Mouse (Mus musculus) thymus, adult 2 months (tissue): ENCODE data around the gene Atxn10. TPM values are rescaled to one million over a fixed set of nuclear protein-coding genes. Genes with fewer than 3 reads are reported as not detected.

Experiments
- DNase-seq: peaks from one replicate; pipeline ENCODE4 v3.0.0; 2021
- H3K27ac ChIP-seq: fragments of 200-500 bp; 2 replicates; pipeline ENCODE4 v1.5.1; 2012; ENCODE audit warnings: low read length, control low read depth; ENCODE audit not compliant: control insufficient read depth, insufficient read depth
- H3K27me3 ChIP-seq: fragments of 200-500 bp; 2 replicates; pipeline ENCODE4 v1.6.1; 2012; ENCODE audit warnings: mild to moderate bottlenecking, low read length, moderate library complexity, mixed read lengths; ENCODE audit not compliant: control insufficient read depth, insufficient read depth
- H3K36me3 ChIP-seq: fragments of 200-500 bp; 2 replicates; pipeline ENCODE4 v1.6.1; 2012; ENCODE audit warnings: mild to moderate bottlenecking, low read length, moderate library complexity; ENCODE audit not compliant: control insufficient read depth, insufficient read depth
- H3K4me1 ChIP-seq: fragments of 200-500 bp; replicated peaks from 2 replicates; pipeline ENCODE4 v1.6.1; 2012; ENCODE audit warnings: low read length; ENCODE audit not compliant: control insufficient read depth, insufficient read depth
- H3K4me3 ChIP-seq: fragments of 200-500 bp; 2 replicates; pipeline ENCODE4 v1.5.1; 2012; ENCODE audit warnings: mild to moderate bottlenecking, low read length, control low read depth, moderate library complexity; ENCODE audit not compliant: control insufficient read depth, insufficient read depth
- CTCF ChIP-seq: fragments of 200-500 bp; IDR thresholded peaks from 2 replicates; pipeline ENCODE4 v1.5.1; 2012; ENCODE audit warnings: mild to moderate bottlenecking, control low read depth, low read length, moderate library complexity, borderline replicate concordance; ENCODE audit not compliant: control insufficient read depth, poor library complexity, insufficient read depth; ENCODE audit errors: extremely low read depth
- POLR2A ChIP-seq: fragments of 200-500 bp; IDR thresholded peaks from 2 replicates; pipeline ENCODE4 v1.6.1; 2012; ENCODE audit warnings: mild to moderate bottlenecking, low read length, control low read depth, moderate library complexity; ENCODE audit not compliant: control insufficient read depth, poor library complexity, insufficient read depth; ENCODE audit errors: extremely low read depth
- WGBS: fragments of 180-500 bp; shearing (Covaris S2); methylation state at CpG from one replicate; pipeline ENCODE4 v1.1.7; 2018; 5-methylcytosine and 5-hydroxymethylcytosine counted together
- polyA plus RNA-seq: library from polyadenylated mRNA; depleted of rRNA; stranded (reverse); fragments of >200 nt; gene quantifications from 2 replicates; pipeline ENCODE4 v1.2.3, GENCODE M21; 2012

The Atxn10 gene
- polyA plus RNA-seq, 1 experiment: 112 TPM

GRCm38 (mm10) chr15:85373125-85373524 is 37.1 kb downstream of the Atxn10 start:
- H3K4me1 ChIP-seq: no peaks in the 10 kb centered on the region
- TF ChIP-seq POLR2A (no peak), CTCF (no peak)
- H3K27ac ChIP-seq: no peak overlapping the region
- H3K4me3 ChIP-seq: no peak overlapping the region
- peaks cover 18% of the 10 kb centered on the region for H3K36me3 ChIP-seq
- DNase-seq: no peak
- no peaks in the 10 kb centered on the region for H3K27me3 ChIP-seq

GRCm38 (mm10) chr15:85383477-85383876 is 47.4 kb downstream of the Atxn10 start:
- H3K36me3 ChIP-seq: peaks cover 14% of the 10 kb centered on the region
- no peak for TF ChIP-seq POLR2A
- TF ChIP-seq CTCF: no peak
- DNase-seq: no peak
- 87% methylated on average over 9 of the region's 9 CpGs for WGBS
- H3K4me1 ChIP-seq: no peaks in the 10 kb centered on the region
- H3K27ac ChIP-seq: no peak overlapping the region
- no peaks in the 10 kb centered on the region; the same call in 1 of the 2 replicates for H3K27me3 ChIP-seq
- H3K4me3 ChIP-seq: no peak overlapping the region

GRCm38 (mm10) chr15:85388696-85389095 is 52.7 kb downstream of the Atxn10 start:
- Histone ChIP-seq H3K27ac (no peak overlapping the region), H3K4me1 (no peaks in the 10 kb centered on the region), H3K4me3 (no peak overlapping the region), H3K27me3 (no peaks in the 10 kb centered on the region; the same call in 1 of the 2 replicates), H3K36me3 (peaks cover 24% of the 10 kb centered on the region)
- WGBS: 96% methylated on average over 3 of the region's 3 CpGs
- DNase-seq: peak; percentile 26
- no peak for TF ChIP-seq CTCF
- no peak for TF ChIP-seq POLR2A

GRCm38 (mm10) chr15:85389915-85390314 is 53.9 kb downstream of the Atxn10 start:
- TF ChIP-seq CTCF (no peak), POLR2A (no peak)
- H3K4me3 ChIP-seq: no peak overlapping the region
- no peak for DNase-seq
- H3K36me3 ChIP-seq: peaks cover 23% of the 10 kb centered on the region
- H3K4me1 ChIP-seq: no peaks in the 10 kb centered on the region
- WGBS: 85% methylated on average over 4 of the region's 4 CpGs
- no peaks in the 10 kb centered on the region for H3K27me3 ChIP-seq
- no peak overlapping the region for H3K27ac ChIP-seq

- Histone ChIP-seq H3K4me1 (no peaks in the 10 kb centered on the region), H3K27me3 (no peaks in the 10 kb centered on the region), H3K27ac (no peak overlapping the region), H3K36me3 (peaks cover 34% of the 10 kb centered on the region), H3K4me3 (no peak overlapping the region)
- 96% methylated on average over 9 of the region's 9 CpGs for WGBS
- no peak for DNase-seq
- TF ChIP-seq CTCF (no peak), POLR2A (no peak)
These were observed 59.3 kb downstream of the Atxn10 start for GRCm38 (mm10) chr15:85395360-85395759.

- TF ChIP-seq CTCF: no peak
- no peak for TF ChIP-seq POLR2A
- Histone ChIP-seq H3K4me3 (no peak overlapping the region), H3K36me3 (peaks cover 3% of the 10 kb centered on the region), H3K27me3 (no peaks in the 10 kb centered on the region), H3K4me1 (peaks cover 24% of the 10 kb centered on the region), H3K27ac (peak overlapping the region; percentile 34; the same call in 1 of the 2 replicates)
- 69% methylated on average over 7 of the region's 7 CpGs for WGBS
- peak; percentile 29 for DNase-seq
These were observed 65.9 kb downstream of the Atxn10 start for GRCm38 (mm10) chr15:85401926-85402325.

- Histone ChIP-seq H3K4me3 (no peak overlapping the region), H3K4me1 (peaks cover 32% of the 10 kb centered on the region), H3K27ac (no peak overlapping the region), H3K27me3 (no peaks in the 10 kb centered on the region), H3K36me3 (peaks cover 3% of the 10 kb centered on the region; the same call in 1 of the 2 replicates)
- 88% methylated on average over 4 of the region's 4 CpGs for WGBS
- TF ChIP-seq POLR2A (no peak), CTCF (0 out of 2 replicates have a peak, but pooled peaks have one; percentile 24)
- DNase-seq: peak; percentile 28
These were observed 67.2 kb downstream of the Atxn10 start for GRCm38 (mm10) chr15:85403256-85403731.
